Mouse (Mus musculus) layer of hippocampus, postnatal 36 days (tissue): Measurements from ENCODE around the gene Jag1. TPM values are rescaled to one million over a fixed set of nuclear protein-coding genes. Genes with fewer than 3 reads are reported as not detected.
A peak's percentile ranks its signal among the peaks of the same experiment; 100 is the strongest.

Experiments used
- DNase-seq, 2 experiments: peaks; one replicate each; pipeline ENCODE4 v3.0.0; 2022
- total RNA-seq, 2 experiments: library from RNA; stranded (reverse); gene quantifications; 2 replicates each; pipeline ENCODE4 v1.2.3; 2021

Jag1 gene
- total RNA-seq, 2 experiments from 2014 or later = 9.5 to 12.3 TPM

DNA sequence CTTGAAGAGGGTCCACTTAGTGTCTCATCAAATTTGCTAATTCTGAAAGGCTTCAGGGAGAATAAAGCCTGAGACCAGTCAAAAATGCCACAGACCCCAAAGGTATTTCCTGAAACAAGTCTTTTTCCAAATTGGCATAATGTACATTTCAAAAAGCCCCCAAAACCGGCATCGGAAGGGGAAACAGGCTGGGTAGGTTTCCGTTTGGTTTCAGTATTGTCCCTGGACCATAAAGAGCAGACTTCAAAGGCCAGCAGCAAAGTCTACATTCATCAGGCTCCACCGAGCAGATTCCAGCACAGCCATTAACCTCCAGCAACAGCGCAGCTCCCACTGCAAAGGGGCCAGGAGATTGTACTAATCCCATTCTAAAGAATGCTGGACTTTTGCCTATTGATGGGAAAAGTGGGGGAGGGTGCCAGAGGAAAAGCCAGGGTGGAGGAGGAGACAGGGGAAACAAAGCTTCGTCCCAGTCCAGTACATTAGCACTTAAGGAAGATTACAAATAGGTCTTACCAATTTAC, 17.2 kb downstream of the Jag1 start:
- DNase-seq = no peak

DNA sequence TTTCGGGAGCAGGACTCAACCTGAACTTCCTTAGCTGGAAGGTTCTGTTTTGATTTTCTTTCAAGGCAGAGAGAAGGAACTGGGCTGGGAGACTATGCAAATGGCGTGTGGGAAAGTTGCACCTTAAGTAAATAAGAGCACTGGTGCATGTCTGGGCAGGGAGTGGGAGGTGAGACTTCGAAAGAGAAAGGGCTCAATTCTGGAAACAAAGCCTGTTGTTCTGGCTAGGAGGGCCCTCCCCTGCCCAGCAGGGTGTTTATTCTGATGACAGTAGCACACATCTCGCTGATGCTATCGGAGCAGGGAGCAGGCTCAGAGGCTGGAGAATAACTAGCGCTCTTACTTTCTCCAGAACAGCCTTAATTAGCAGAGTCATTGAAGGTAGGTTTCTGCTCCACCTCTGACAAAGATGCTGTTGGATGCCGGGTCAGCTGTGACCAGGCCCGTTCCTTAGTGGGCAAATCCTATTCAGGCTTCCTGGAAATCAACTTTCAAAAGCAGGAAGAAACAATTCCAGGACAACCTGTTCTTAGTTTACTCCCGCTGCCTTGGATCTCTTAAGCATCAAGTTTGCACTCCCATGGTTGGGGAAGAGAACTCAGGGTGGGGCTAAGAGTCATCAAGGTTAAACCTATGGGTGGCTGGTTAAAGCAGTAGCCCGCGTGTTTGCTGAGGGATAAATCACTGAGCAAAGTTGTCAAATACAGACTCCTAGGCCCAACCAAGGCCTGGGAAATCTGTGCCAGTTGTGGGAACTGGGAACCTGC, 18.0 kb downstream of the Jag1 start:
- no peak for DNase-seq

DNA sequence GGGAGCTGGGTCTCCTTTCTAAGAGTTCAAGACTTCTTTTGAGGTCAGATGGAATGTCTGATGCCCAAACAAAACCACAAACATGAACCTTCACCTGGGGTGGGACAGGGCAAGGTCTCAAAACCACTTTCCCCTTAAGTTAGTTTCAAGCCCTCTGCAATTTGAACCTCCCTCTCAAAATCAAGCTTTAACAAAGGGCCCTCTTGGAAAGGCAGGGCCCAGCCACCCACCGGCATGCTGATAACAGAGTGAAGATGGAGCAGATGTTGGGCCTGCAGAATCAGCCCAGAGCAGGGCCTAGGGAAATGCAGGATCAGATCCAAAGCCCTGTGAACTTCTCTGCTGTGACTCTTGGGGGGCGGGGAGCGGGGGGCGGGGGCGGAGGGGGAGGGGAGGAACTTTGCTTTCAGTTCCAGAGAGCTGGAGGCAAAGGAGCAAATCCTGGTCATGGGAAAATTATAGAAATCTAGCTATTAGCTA, 19.4 kb downstream of the Jag1 start:
- no peak for DNase-seq

- no peak for DNase-seq
Observed at GRCm38 (mm10) chr2:137094301-137094700, 22.1 kb downstream of the Jag1 start.

GRCm38 (mm10) chr2:137093298-137093630, 23.2 kb downstream of the Jag1 start:
- DNase-seq = no peak

GRCm38 (mm10) chr2:137092523-137093297, 23.7 kb downstream of the Jag1 start:
- DNase-seq = no peak

- no peak for DNase-seq
Observed at GRCm38 (mm10) chr2:137091766-137092522, 24.5 kb downstream of the Jag1 start.

- no peak for DNase-seq
Observed at GRCm38 (mm10) chr2:137087705-137088104, 28.7 kb downstream of the Jag1 start.

GRCm38 (mm10) chr2:137086621-137087395, 29.6 kb downstream of the Jag1 start:
- DNase-seq = no peak

- DNase-seq = no peak
Observed at GRCm38 (mm10) chr2:137085257-137085656, 31.2 kb downstream of the Jag1 start.

DNA sequence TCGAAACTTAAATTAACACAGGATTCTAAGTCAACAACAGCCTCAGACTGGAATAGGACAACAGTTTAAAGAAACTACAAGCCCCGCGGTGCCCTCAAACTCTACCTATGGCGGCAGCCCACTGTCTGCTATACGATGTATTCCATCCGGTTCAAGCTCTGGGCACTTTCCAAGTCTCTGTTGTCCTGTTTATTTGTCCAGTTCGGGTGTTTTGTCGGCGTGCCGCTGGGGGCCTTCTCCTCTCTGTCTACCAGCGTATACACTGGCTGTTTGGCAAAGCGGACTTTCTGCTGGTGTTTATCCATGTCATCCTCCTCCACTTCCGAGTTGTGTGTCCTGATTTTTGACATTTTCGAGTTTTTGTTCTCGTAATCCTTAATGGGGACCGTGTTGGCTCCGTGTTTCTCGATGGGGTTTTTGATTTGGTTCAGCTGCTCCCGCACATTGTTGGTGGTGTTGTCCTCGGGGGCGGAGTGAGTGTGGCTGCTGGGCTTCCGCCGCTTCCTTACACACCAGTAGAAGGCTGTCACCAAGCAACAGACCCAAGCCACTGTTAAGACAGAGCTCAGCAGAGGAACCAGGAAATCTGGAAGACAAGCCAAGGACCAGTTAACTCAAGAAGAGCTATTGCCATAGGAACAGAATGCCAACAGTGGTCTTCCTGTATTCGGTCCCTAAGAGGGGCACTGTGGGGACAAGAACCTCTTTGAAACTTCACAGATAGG, 33.4 kb downstream of the Jag1 start:
- DNase-seq = peak; percentile 26 to 31

DNA sequence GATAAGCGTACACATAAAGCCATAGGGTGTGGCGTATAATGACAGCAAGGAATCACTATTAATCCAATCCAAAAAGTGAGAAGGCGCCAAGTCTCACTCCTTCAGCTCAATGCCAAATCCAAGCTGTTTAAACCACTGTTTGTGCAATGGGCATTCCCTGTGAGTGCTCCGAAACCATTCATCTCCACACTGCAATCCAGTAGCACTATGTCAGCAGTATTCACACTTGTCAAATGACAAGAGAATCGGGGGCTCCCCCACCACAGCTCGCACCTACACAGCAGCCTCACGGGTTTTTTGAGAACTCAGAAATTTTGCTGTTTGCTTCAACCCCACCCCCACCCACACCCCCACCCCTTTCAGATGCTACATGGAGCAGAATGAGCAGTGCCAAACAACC, 35.4 kb downstream of the Jag1 start:
- no peak for DNase-seq

DNA sequence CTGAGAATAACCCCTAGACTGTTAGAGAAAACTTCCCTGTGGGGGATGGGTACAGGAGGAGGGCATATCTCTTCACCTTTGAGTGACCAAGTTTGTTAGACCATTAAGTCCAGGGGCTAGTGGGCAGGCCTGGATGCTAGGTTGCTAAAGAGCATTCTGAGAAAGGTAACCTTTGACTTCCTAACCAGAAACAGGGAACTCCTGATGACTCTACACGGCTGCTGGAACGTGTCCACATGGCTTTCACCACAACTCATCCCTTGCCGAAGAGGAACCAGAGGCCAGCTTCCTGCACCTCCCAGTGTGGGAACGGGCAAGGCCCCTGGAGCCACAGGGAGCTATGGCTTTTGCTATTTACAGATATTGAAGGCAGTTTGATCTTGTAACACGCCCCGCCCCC, 36.0 kb downstream of the Jag1 start:
- DNase-seq = no peak

DNA sequence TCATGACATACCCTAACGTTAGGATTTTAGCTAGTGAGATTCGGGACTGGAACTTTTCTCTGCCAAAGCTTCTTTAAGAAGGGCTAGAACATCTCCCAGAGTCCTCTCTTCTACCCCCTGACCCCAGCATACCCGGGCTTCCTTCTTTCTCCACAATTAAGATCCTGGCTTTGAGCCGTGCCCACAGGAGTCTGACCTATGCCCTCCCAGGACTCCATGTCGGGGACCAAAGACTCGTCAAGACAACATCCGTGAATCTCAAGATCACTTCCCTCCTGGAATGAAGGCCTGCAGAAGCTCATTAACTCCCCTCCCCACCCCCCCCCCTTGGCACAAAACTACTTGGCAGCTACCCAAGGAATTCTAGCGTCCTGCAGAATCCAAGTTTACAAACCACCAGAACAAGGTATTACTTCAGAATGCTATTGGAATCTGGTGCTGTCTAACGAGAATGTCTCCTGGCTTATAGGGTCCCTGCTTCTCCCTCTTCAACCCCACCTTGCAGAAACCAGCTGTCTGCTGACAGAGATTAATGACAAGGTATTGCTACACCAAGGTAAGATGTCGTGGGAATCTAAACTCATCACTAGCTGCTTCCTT, 36.6 kb downstream of the Jag1 start:
- DNase-seq = no peak

- no peak for DNase-seq
Observed at GRCm38 (mm10) chr2:137078771-137079170, 37.7 kb downstream of the Jag1 start.

- no peak for DNase-seq
Observed at GRCm38 (mm10) chr2:137074313-137074620, 42.2 kb downstream of the Jag1 start.

GRCm38 (mm10) chr2:137073473-137074312, 42.8 kb downstream of the Jag1 start:
- no peak for DNase-seq

GRCm38 (mm10) chr2:137067479-137068110, 48.8 kb downstream of the Jag1 start:
- DNase-seq = no peak

- no peak for DNase-seq
Observed at GRCm38 (mm10) chr2:137064513-137064912, 51.9 kb downstream of the Jag1 start.

GRCm38 (mm10) chr2:137063829-137064228, 52.6 kb downstream of the Jag1 start:
- no peak for DNase-seq
